18 mouse cellular contexts compared by ENCODE assay signal in the genomic region with DNA sequence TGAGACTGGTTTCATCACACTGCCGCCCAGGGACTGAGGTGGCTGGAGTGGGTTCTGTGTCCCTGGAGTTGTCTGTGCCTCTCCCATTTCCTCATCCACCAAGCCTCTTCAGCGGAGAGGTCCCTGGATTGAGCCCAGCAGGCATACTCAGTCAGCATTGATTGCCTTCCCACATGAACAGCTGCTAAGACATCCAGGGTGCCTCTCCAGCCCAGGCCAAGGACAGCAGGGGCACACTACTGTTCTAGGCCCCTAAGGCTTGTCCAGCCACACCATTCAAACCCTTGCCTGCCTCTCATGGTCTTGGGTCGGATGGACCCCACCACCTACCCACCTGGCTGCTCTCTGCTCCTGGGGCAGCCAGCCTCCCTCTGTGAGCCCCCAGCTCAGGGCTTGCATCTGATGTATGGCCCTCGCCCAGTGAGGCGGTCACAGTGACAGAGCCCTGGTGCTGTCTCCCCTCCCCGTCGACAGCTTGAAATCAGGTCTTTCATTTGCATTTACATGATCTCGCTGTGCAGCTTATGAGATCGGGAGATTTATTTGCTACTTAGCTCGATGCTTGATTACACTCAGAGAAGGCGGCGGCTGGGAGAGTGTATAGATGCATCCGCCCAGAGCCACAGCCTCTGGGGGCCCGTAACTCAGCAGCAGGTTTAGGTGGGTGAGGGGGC. TPM values are rescaled to one million over a fixed set of nuclear protein-coding genes. Genes with fewer than 3 reads are reported as not detected.
DNase-seq lines count a peak whose midpoint lies in the region; ATAC-seq lines count a peak whose summit lies in the region.
"Had no signal": no experiment of that assay in that cellular context is flagged by ENCODE, and none has a peak within 500 bp of the region (broad histone marks: within the 10 kb centered on the region; RNA-seq: fewer than 3 reads in every experiment).

No protein-coding gene starts in this region.

- H3K36me3 ChIP-seq in forebrain, embryonic 14.5 days (ENCODE audit: control insufficient read depth, insufficient read depth, low read length): no peaks in the 10 kb centered on the region
- no peaks in the 10 kb centered on the region for H3K36me3 ChIP-seq in forebrain, embryonic 15.5 days
- H3K36me3 ChIP-seq in hindbrain, embryonic 16.5 days (ENCODE audit: control insufficient read depth, insufficient read depth, low read length): no peaks in the 10 kb centered on the region
- no peaks in the 10 kb centered on the region for H3K36me3 ChIP-seq in midbrain, embryonic 16.5 days (ENCODE audit: control insufficient read depth, insufficient read depth, low read length)
- H3K36me3 ChIP-seq: embryonic facial prominence, embryonic 12.5 days; limb, embryonic 13.5 days; liver, embryonic 15.5 days; stomach, embryonic 15.5 days had no signal

- peaks cover 30% of the 10 kb centered on the region for H3K27me3 ChIP-seq in forebrain, embryonic 14.5 days (replicated peaks; ENCODE audit: control insufficient read depth, insufficient read depth, low read length)
- peaks cover 32% of the 10 kb centered on the region for H3K27me3 ChIP-seq in forebrain, embryonic 15.5 days
- 0 out of 2 replicates have a peak, but pooled peaks cover 3% of the 10 kb centered on the region for H3K27me3 ChIP-seq in hindbrain, embryonic 16.5 days (replicated peaks; ENCODE audit: control insufficient read depth, insufficient read depth, low read length)
- no peaks in the 10 kb centered on the region; the same call in 1 of the 2 replicates for H3K27me3 ChIP-seq in midbrain, embryonic 16.5 days (ENCODE audit: control insufficient read depth, insufficient read depth, low read depth, low read length)
- H3K27me3 ChIP-seq: liver, embryonic 15.5 days; stomach, embryonic 15.5 days had no signal

- ATAC-seq in forebrain, embryonic 14.5 days: no peak
- ATAC-seq in forebrain, embryonic 15.5 days (replicated peaks): no peak
- ATAC-seq in hindbrain, embryonic 16.5 days: peak; percentile 60
- ATAC-seq in midbrain, embryonic 16.5 days: 0 out of 2 replicates have a peak, but pooled peaks have one; percentile 17
- ATAC-seq: activated CD4-positive, CD25-positive, alpha-beta regulatory T cell, adult 4 months; inflammation-experienced regulatory T-cells, adult 6 months had no signal

- no peak overlapping the region for H3K4me3 ChIP-seq in forebrain, embryonic 14.5 days (ENCODE audit: low read depth, low read length)
- no peak overlapping the region for H3K4me3 ChIP-seq in forebrain, embryonic 15.5 days
- H3K4me3 ChIP-seq in hindbrain, embryonic 16.5 days (ENCODE audit: low read length): no peak overlapping the region
- no peak overlapping the region for H3K4me3 ChIP-seq in midbrain, embryonic 16.5 days (ENCODE audit: low read depth, low read length)
- H3K4me3 ChIP-seq: embryonic facial prominence, embryonic 12.5 days; gastrocnemius, adult 2 months; left cerebral cortex, adult 2 months; limb, embryonic 13.5 days; liver, embryonic 15.5 days; stomach, embryonic 15.5 days had no signal

- no peak overlapping the region for H3K4me2 ChIP-seq in forebrain, embryonic 14.5 days (ENCODE audit: low read length)
- no peak overlapping the region for H3K4me2 ChIP-seq in forebrain, embryonic 15.5 days (replicated peaks)
- no peak overlapping the region for H3K4me2 ChIP-seq in hindbrain, embryonic 16.5 days (ENCODE audit: low read length)
- no peak overlapping the region for H3K4me2 ChIP-seq in midbrain, embryonic 16.5 days (ENCODE audit: low read length)
- H3K4me2 ChIP-seq: embryonic facial prominence, embryonic 12.5 days; limb, embryonic 13.5 days; liver, embryonic 15.5 days; stomach, embryonic 15.5 days had no signal

- H3K4me1 ChIP-seq in forebrain, embryonic 14.5 days (ENCODE audit: control insufficient read depth, insufficient read depth, low read length): peaks cover 11% of the 10 kb centered on the region
- H3K4me1 ChIP-seq in forebrain, embryonic 15.5 days: peaks cover 22% of the 10 kb centered on the region
- H3K4me1 ChIP-seq in hindbrain, embryonic 16.5 days (ENCODE audit: control insufficient read depth, insufficient read depth, low read depth, low read length): peaks cover 12% of the 10 kb centered on the region
- peaks cover 8% of the 10 kb centered on the region; the same call in 1 of the 2 replicates for H3K4me1 ChIP-seq in midbrain, embryonic 16.5 days (ENCODE audit: control insufficient read depth, insufficient read depth, low read length)
- H3K4me1 ChIP-seq: embryonic facial prominence, embryonic 12.5 days; limb, embryonic 13.5 days; liver, embryonic 15.5 days; stomach, embryonic 15.5 days had no signal

- peak; percentile 53 for DNase-seq in forebrain, embryonic 14.5 days (ENCODE audit: low spot score)
- DNase-seq in retina, postnatal 7 days (ENCODE audit: low read depth, low spot score): peak; percentile 30
- DNase-seq in spleen, postnatal 14 days (ENCODE audit: low spot score in 2 of 2): no peak
- no peak for DNase-seq in thymus, postnatal 36 days
- DNase-seq in spleen, adult 12 weeks (ENCODE audit: low spot score): no peak
- DNase-seq: gastrocnemius, adult 2 months; lung, postnatal 14 days; right cerebral cortex, postnatal 4 days had no signal

- WGBS in forebrain, embryonic 14.5 days: 32% methylated on average over 14 of the region's 14 CpGs
- 30% methylated on average over 14 of the region's 14 CpGs for WGBS in forebrain, embryonic 15.5 days
- 25% methylated on average over 14 of the region's 14 CpGs for WGBS in hindbrain, embryonic 16.5 days
- 24% methylated on average over 14 of the region's 14 CpGs for WGBS in midbrain, embryonic 16.5 days

- no peak overlapping the region for H3K9ac ChIP-seq in forebrain, embryonic 14.5 days (ENCODE audit: low read length)
- H3K9ac ChIP-seq in forebrain, embryonic 15.5 days (replicated peaks): no peak overlapping the region
- H3K9ac ChIP-seq in hindbrain, embryonic 16.5 days (ENCODE audit: low read depth, low read length): no peak overlapping the region
- H3K9ac ChIP-seq in midbrain, embryonic 16.5 days (ENCODE audit: low read depth, low read length): no peak overlapping the region
- H3K9ac ChIP-seq: embryonic facial prominence, embryonic 12.5 days; limb, embryonic 13.5 days; liver, embryonic 15.5 days; stomach, embryonic 15.5 days had no signal

- peak overlapping the region; percentile 65 for H3K27ac ChIP-seq in forebrain, embryonic 14.5 days (ENCODE audit: low read depth, low read length)
- H3K27ac ChIP-seq in forebrain, embryonic 15.5 days (replicated peaks): no peak overlapping the region
- peak overlapping the region; percentile 78 for H3K27ac ChIP-seq in hindbrain, embryonic 16.5 days (ENCODE audit: low read depth, low read length)
- peak overlapping the region; percentile 38; the same call in 1 of the 2 replicates for H3K27ac ChIP-seq in midbrain, embryonic 16.5 days (ENCODE audit: low read length)
- H3K27ac ChIP-seq: embryonic facial prominence, embryonic 12.5 days; gastrocnemius, adult 2 months; left cerebral cortex, adult 2 months; limb, embryonic 13.5 days; liver, embryonic 15.5 days; stomach, embryonic 15.5 days had no signal

- no peaks in the 10 kb centered on the region for H3K9me3 ChIP-seq in forebrain, embryonic 14.5 days (replicated peaks; ENCODE audit: control insufficient read depth, low read length)
- H3K9me3 ChIP-seq in forebrain, embryonic 15.5 days: no peaks in the 10 kb centered on the region
- H3K9me3 ChIP-seq in hindbrain, embryonic 16.5 days (ENCODE audit: control insufficient read depth, low read length): no peaks in the 10 kb centered on the region
- H3K9me3 ChIP-seq in midbrain, embryonic 16.5 days (replicated peaks; ENCODE audit: control insufficient read depth, low read length, poor library complexity, severe bottlenecking): no peaks in the 10 kb centered on the region; the same call in 1 of the 2 replicates
- H3K9me3 ChIP-seq: limb, embryonic 13.5 days; liver, embryonic 15.5 days; stomach, embryonic 15.5 days had no signal

RNA-seq across cellular contexts. Expression of gene Cfap77, which starts 57.6 kb away (rescaled TPM):
- polyA plus RNA-seq in forebrain, embryonic 14.5 days (2014; fragmentation: Nextera tagmentation; extraction: Ambion mirVana): 0.11 TPM in 1 of 2 replicates, not detected in the other
- polyA plus RNA-seq in forebrain, embryonic 15.5 days (2015; fragmentation: Nextera tagmentation; extraction: Ambion mirVana): 0.26 TPM in 1 of 2 replicates, not detected in the other
- 0.65 and 1.0 TPM in 2 replicates for polyA plus RNA-seq in hindbrain, embryonic 16.5 days (2015; fragmentation: Nextera tagmentation; extraction: Ambion mirVana)
- 1.2 and 1.5 TPM in 2 replicates for polyA plus RNA-seq in midbrain, embryonic 16.5 days (2015; fragmentation: Nextera tagmentation; extraction: Ambion mirVana)
- polyA plus RNA-seq: liver, embryonic 15.5 days had no signal

Comparison
In these comparisons a context has a peak if more than half of its experiments do, and no peak if none do; other contexts are left out.
1. ATAC-seq: peak in hindbrain, embryonic 16.5 days (single experiment) and midbrain, embryonic 16.5 days (single experiment); none in forebrain, embryonic 14.5 days (single experiment) and forebrain, embryonic 15.5 days (single experiment).
2. DNase-seq: peak in forebrain, embryonic 14.5 days (single experiment) and retina, postnatal 7 days (single experiment); none in spleen, postnatal 14 days (0 of 2), thymus, postnatal 36 days (0 of 2) and spleen, adult 12 weeks (single experiment).